Mouse (Mus musculus) CH12.LX (cell line): ENCODE measurements around the gene Nup54.

Source experiments
- CTCF ChIP-seq, 2 experiments: IDR thresholded peaks in 1 of 2; conservative IDR thresholded peaks in 1 of 2; 2 replicates each; pipeline ENCODE4 v1.5.1; 2011 to 2012; ENCODE audit warnings: low read depth in 2 of 2, low read length in 2 of 2, improper control_type of control experiment in 1 of 2, inconsistent platforms in 1 of 2, mild to moderate bottlenecking in 1 of 2, moderate library complexity in 1 of 2
- EP300 ChIP-seq: IDR thresholded peaks from 2 replicates; pipeline ENCODE4 v1.6.1; 2011; ENCODE audit warnings: low read length, improper control_type of control experiment
- IRF4 ChIP-seq: IDR thresholded peaks from 2 replicates; pipeline ENCODE4 v1.6.1; 2014; ENCODE audit warnings: low read depth, mild to moderate bottlenecking, inconsistent platforms, low read length, improper control_type of control experiment
- JUND ChIP-seq: conservative IDR thresholded peaks from 2 replicates; pipeline ENCODE4 v1.6.1; 2011; ENCODE audit warnings: low read depth, low read length, improper control_type of control experiment
- MAZ ChIP-seq: IDR thresholded peaks from 2 replicates; pipeline ENCODE4 v1.6.1; 2012; ENCODE audit warnings: low read depth, mild to moderate bottlenecking, inconsistent platforms, low read length, improper control_type of control experiment, moderate library complexity
- PAX5 ChIP-seq: IDR thresholded peaks from 2 replicates; pipeline ENCODE4 v1.6.1; 2012; ENCODE audit warnings: low read length, inconsistent platforms, mixed read lengths
- RAD21 ChIP-seq: IDR thresholded peaks from 2 replicates; pipeline ENCODE4 v1.6.1; 2011; ENCODE audit warnings: low read depth, mild to moderate bottlenecking, low read length, improper control_type of control experiment, moderate library complexity
- USF1 ChIP-seq: IDR thresholded peaks from 2 replicates; pipeline ENCODE4 v1.6.1; 2014; ENCODE audit warnings: low read depth, mild to moderate bottlenecking, inconsistent platforms, low read length, improper control_type of control experiment
- USF2 ChIP-seq: conservative IDR thresholded peaks from 2 replicates; pipeline ENCODE4 v1.6.1; 2011; ENCODE audit warnings: low read depth, low read length, improper control_type of control experiment
- ZC3H11A ChIP-seq: IDR thresholded peaks from 2 replicates; pipeline ENCODE4 v1.6.1; 2012; ENCODE audit warnings: low read depth, mild to moderate bottlenecking, inconsistent platforms, low read length, improper control_type of control experiment

DNA sequence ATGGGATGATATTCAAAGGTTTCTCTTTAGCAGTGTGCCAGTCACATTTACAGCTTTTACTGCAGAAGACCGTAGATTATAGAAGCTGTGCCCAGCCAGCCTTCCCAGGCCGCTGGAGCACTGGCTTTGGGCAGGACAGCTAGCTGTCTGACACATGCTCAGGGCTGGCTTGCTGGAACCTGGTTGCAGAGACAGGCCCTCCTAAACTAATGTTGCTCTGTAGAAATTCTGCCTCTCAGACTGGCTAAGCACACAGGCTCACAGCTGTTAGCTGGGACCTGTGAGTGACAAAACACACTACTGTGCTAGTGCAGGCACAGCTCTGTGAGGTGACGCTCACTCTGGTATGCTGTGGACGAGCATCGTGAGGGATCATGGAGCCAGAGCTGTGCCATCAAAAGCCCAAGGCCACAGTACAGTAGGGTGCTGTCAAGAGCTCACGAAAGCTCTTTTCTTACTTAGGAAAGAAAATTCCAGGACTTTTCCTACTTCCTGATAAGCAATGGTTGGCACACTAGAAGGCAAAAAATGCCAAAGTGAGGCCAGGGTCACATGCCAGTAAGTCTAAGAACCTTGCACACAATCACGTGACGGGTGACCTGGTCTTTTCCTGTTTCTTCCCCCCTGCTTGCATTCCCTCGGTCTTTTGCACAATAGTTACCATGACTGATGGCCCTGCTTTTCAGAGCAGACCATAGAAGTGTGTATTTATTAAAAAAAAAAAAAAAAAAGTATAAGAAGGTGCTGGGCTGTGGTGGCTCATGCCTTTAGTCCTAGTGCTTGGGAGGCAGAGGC is 25.5 kb downstream of the Nup54 start:
- TF ChIP-seq CTCF (conservative IDR thresholded peaks at IDR 0.05 in 1 of 2, IDR thresholded peaks at IDR 0.05 in 1 of 2; ENCODE audit: low read depth in 2 of 2, low read length in 2 of 2) (no peak), RAD21 (no peak), MAZ (no peak), EP300 (no peak), USF2 (no peak), USF1 (no peak), PAX5 (no peak), JUND (no peak), ZC3H11A (no peak), IRF4 (no peak)
